Mouse (Mus musculus): ENCODE data around the gene Atf7. TPM values are rescaled to one million over a fixed set of nuclear protein-coding genes. Genes with fewer than 3 reads are reported as not detected.
A peak's percentile ranks its signal among the peaks of the same experiment; 100 is the strongest.

Gene Atf7
- polyA plus RNA-seq, 1 experiment from 2014 or later, result 14.2 TPM

GRCm38 (mm10) chr15:102517976-102518858 lies 107.0 kb downstream of the Atf7 start, which contains the start of gene Tarbp2:
Tarbp2 (plus strand) TSS chr15:102518192.
- WGBS, result under 1% methylated on average over 60 of the region's 60 CpGs
- DNase-seq (ENCODE audit: low spot score), result peak; percentile 99
- Histone ChIP-seq H3K4me2 (ENCODE audit: low read depth) (peak within 1 kb of the TSS; percentile 78), H3K27me3 (ENCODE audit: control insufficient read depth, insufficient read depth, low read length) (no peaks in the 10 kb centered on the region), H3K9ac (ENCODE audit: low read length) (peak within 1 kb of the TSS; percentile 86), H3K27ac (ENCODE audit: low read depth, low read length) (peak within 1 kb of the TSS; percentile 95), H3K4me1 (ENCODE audit: control insufficient read depth, insufficient read depth, low read length) (peaks cover 19% of the 10 kb centered on the region), H3K9me3 (ENCODE audit: control insufficient read depth, low read length) (no peaks in the 10 kb centered on the region), H3K36me3 (ENCODE audit: control insufficient read depth, insufficient read depth, low read length) (peaks cover 5% of the 10 kb centered on the region; the same call in 1 of the 2 replicates), H3K4me3 (ENCODE audit: low read depth, low read length) (peak within 1 kb of the TSS; percentile 58)
- peak; percentile 89 for ATAC-seq (ENCODE audit: insufficient read depth, low FRiP score, low TSS enrichment)

GRCm38 (mm10) chr15:102517631-102517975 lies 107.7 kb downstream of the Atf7 start:
- H3K4me1 ChIP-seq (ENCODE audit: control insufficient read depth, insufficient read depth, low read length), result peaks cover 23% of the 10 kb centered on the region
- peak overlapping the region; percentile 78 for H3K4me2 ChIP-seq (ENCODE audit: low read depth)
- no peak for ATAC-seq (ENCODE audit: insufficient read depth, low FRiP score, low TSS enrichment)

GRCm38 (mm10) chr15:102516728-102517404 lies 108.4 kb downstream of the Atf7 start, which contains the start of gene Map3k12:
Map3k12 (minus strand) TSS chr15:102517064.
- Histone ChIP-seq H3K27me3 (ENCODE audit: control insufficient read depth, insufficient read depth, low read length) (no peaks in the 10 kb centered on the region), H3K9ac (ENCODE audit: low read length) (peak within 1 kb of the TSS; percentile 75), H3K27ac (ENCODE audit: low read depth, low read length) (peak within 1 kb of the TSS; percentile 64), H3K4me3 (ENCODE audit: low read depth, low read length) (peak within 1 kb of the TSS; percentile 58), H3K36me3 (ENCODE audit: control insufficient read depth, insufficient read depth, low read length) (no peaks in the 10 kb centered on the region; the same call in 1 of the 2 replicates), H3K4me2 (ENCODE audit: low read depth) (peak within 1 kb of the TSS; percentile 78), H3K4me1 (ENCODE audit: control insufficient read depth, insufficient read depth, low read length) (peaks cover 30% of the 10 kb centered on the region), H3K9me3 (ENCODE audit: control insufficient read depth, low read length) (no peaks in the 10 kb centered on the region)
- peak; percentile 20; the same call in 1 of the 2 replicates for ATAC-seq (ENCODE audit: insufficient read depth, low FRiP score, low TSS enrichment)
- under 1% methylated on average over 39 of the region's 43 CpGs for WGBS
- DNase-seq (ENCODE audit: low spot score), result peak; percentile 81

More at GRCm38 (mm10) chr15:102517631-102517975, 107.7 kb downstream of the Atf7 start:
- Histone ChIP-seq H3K4me3 (ENCODE audit: low read depth, low read length) (peak overlapping the region; percentile 58), H3K9ac (ENCODE audit: low read length) (no peak overlapping the region; the same call in 1 of the 2 replicates), H3K9me3 (ENCODE audit: control insufficient read depth, low read length) (no peaks in the 10 kb centered on the region), H3K27me3 (ENCODE audit: control insufficient read depth, insufficient read depth, low read length) (no peaks in the 10 kb centered on the region), H3K36me3 (ENCODE audit: control insufficient read depth, insufficient read depth, low read length) (peaks cover 5% of the 10 kb centered on the region; the same call in 1 of the 2 replicates), H3K27ac (ENCODE audit: low read depth, low read length) (0 out of 2 replicates have a peak overlapping the region, but pooled peaks have one; percentile 64)
- no peak for DNase-seq (ENCODE audit: low spot score)
- WGBS, result under 1% methylated on average over 10 of the region's 10 CpGs

GRCm38 (mm10) chr15:102516293-102516692 lies 109.0 kb downstream of the Atf7 start:
- Histone ChIP-seq H3K4me1 (ENCODE audit: control insufficient read depth, insufficient read depth, low read length) (peaks cover 36% of the 10 kb centered on the region), H3K4me3 (ENCODE audit: low read depth, low read length) (peak overlapping the region; percentile 58)
- WGBS, result under 1% methylated on average over 12 of the region's 12 CpGs

GRCm38 (mm10) chr15:102515791-102516190 lies 109.5 kb downstream of the Atf7 start:
- H3K4me2 ChIP-seq (ENCODE audit: low read depth), result peak overlapping the region; percentile 78
- WGBS, result 57% methylated on average over 4 of the region's 4 CpGs
- no peaks in the 10 kb centered on the region for H3K9me3 ChIP-seq (ENCODE audit: control insufficient read depth, low read length)
- no peak for ATAC-seq (ENCODE audit: insufficient read depth, low FRiP score, low TSS enrichment)
- H3K4me3 ChIP-seq (ENCODE audit: low read depth, low read length), result peak overlapping the region; percentile 58
- H3K36me3 ChIP-seq (ENCODE audit: control insufficient read depth, insufficient read depth, low read length), result no peaks in the 10 kb centered on the region
- H3K27me3 ChIP-seq (ENCODE audit: control insufficient read depth, insufficient read depth, low read length), result no peaks in the 10 kb centered on the region
- H3K27ac ChIP-seq (ENCODE audit: low read depth, low read length), result no peak overlapping the region
- H3K4me1 ChIP-seq (ENCODE audit: control insufficient read depth, insufficient read depth, low read length), result peaks cover 41% of the 10 kb centered on the region
- peak overlapping the region; percentile 75 for H3K9ac ChIP-seq (ENCODE audit: low read length)
- no peak for DNase-seq (ENCODE audit: low spot score)

More at GRCm38 (mm10) chr15:102516293-102516692, 109.0 kb downstream of the Atf7 start:
- Histone ChIP-seq H3K27me3 (ENCODE audit: control insufficient read depth, insufficient read depth, low read length) (no peaks in the 10 kb centered on the region), H3K9ac (ENCODE audit: low read length) (peak overlapping the region; percentile 75), H3K36me3 (ENCODE audit: control insufficient read depth, insufficient read depth, low read length) (no peaks in the 10 kb centered on the region; the same call in 1 of the 2 replicates), H3K27ac (ENCODE audit: low read depth, low read length) (peak overlapping the region; percentile 64), H3K4me2 (ENCODE audit: low read depth) (peak overlapping the region; percentile 78), H3K9me3 (ENCODE audit: control insufficient read depth, low read length) (no peaks in the 10 kb centered on the region)
- DNase-seq (ENCODE audit: low spot score) (peak; percentile 23), ATAC-seq (ENCODE audit: insufficient read depth, low FRiP score, low TSS enrichment) (no peak)

- Histone ChIP-seq H3K27me3 (ENCODE audit: control insufficient read depth, insufficient read depth, low read length) (no peaks in the 10 kb centered on the region), H3K4me3 (ENCODE audit: low read depth, low read length) (no peak overlapping the region; the same call in 1 of the 2 replicates), H3K27ac (ENCODE audit: low read depth, low read length) (no peak overlapping the region), H3K4me1 (ENCODE audit: control insufficient read depth, insufficient read depth, low read length) (peaks cover 42% of the 10 kb centered on the region), H3K9me3 (ENCODE audit: control insufficient read depth, low read length) (no peaks in the 10 kb centered on the region), H3K4me2 (ENCODE audit: low read depth) (peak overlapping the region; percentile 78), H3K36me3 (ENCODE audit: control insufficient read depth, insufficient read depth, low read length) (no peaks in the 10 kb centered on the region), H3K9ac (ENCODE audit: low read length) (no peak overlapping the region)
- ATAC-seq (ENCODE audit: insufficient read depth, low FRiP score, low TSS enrichment) (no peak), DNase-seq (ENCODE audit: low spot score) (peak; percentile 5)
- 87% methylated on average over 2 of the region's 2 CpGs for WGBS
Observed at GRCm38 (mm10) chr15:102515261-102515660, 110.0 kb downstream of the Atf7 start.

- no peak overlapping the region for H3K4me3 ChIP-seq (ENCODE audit: low read depth, low read length)
- H3K27me3 ChIP-seq (ENCODE audit: control insufficient read depth, insufficient read depth, low read length), result no peaks in the 10 kb centered on the region
- 80% methylated on average over 3 of the region's 3 CpGs for WGBS
- DNase-seq (ENCODE audit: low spot score) (no peak), ATAC-seq (ENCODE audit: insufficient read depth, low FRiP score, low TSS enrichment) (no peak)
- peaks cover 39% of the 10 kb centered on the region for H3K4me1 ChIP-seq (ENCODE audit: control insufficient read depth, insufficient read depth, low read length)
- H3K9me3 ChIP-seq (ENCODE audit: control insufficient read depth, low read length), result no peaks in the 10 kb centered on the region
- no peak overlapping the region for H3K9ac ChIP-seq (ENCODE audit: low read length)
- no peak overlapping the region for H3K4me2 ChIP-seq (ENCODE audit: low read depth)
- peak overlapping the region; percentile 78; the same call in 1 of the 2 replicates for H3K27ac ChIP-seq (ENCODE audit: low read depth, low read length)
- no peaks in the 10 kb centered on the region for H3K36me3 ChIP-seq (ENCODE audit: control insufficient read depth, insufficient read depth, low read length)
Observed at GRCm38 (mm10) chr15:102513004-102513403, 112.3 kb downstream of the Atf7 start.

- no peaks in the 10 kb centered on the region for H3K27me3 ChIP-seq (ENCODE audit: control insufficient read depth, insufficient read depth, low read length)
- H3K4me2 ChIP-seq (ENCODE audit: low read depth), result peak overlapping the region; percentile 96
- ATAC-seq (ENCODE audit: insufficient read depth, low FRiP score, low TSS enrichment) (no peak), DNase-seq (ENCODE audit: low spot score) (no peak)
- peaks cover 39% of the 10 kb centered on the region for H3K4me1 ChIP-seq (ENCODE audit: control insufficient read depth, insufficient read depth, low read length)
- H3K9ac ChIP-seq (ENCODE audit: low read length), result peak overlapping the region; percentile 31; the same call in 1 of the 2 replicates
- H3K27ac ChIP-seq (ENCODE audit: low read depth, low read length), result peak overlapping the region; percentile 78
- H3K9me3 ChIP-seq (ENCODE audit: control insufficient read depth, low read length), result no peaks in the 10 kb centered on the region
- no peak overlapping the region for H3K4me3 ChIP-seq (ENCODE audit: low read depth, low read length)
- no peaks in the 10 kb centered on the region for H3K36me3 ChIP-seq (ENCODE audit: control insufficient read depth, insufficient read depth, low read length)
Observed at GRCm38 (mm10) chr15:102512471-102512870, 112.8 kb downstream of the Atf7 start.

Data from neural tube, embryonic 11.5 days (tissue).